Mouse (Mus musculus): ENCODE results near the gene Slc4a2. TPM values are rescaled to one million over a fixed set of nuclear protein-coding genes. Genes with fewer than 3 reads are reported as not detected.

Slc4a2 gene
- total and polyA plus RNA-seq, 2 experiments from 2014 or later, result 11.8 to 35.7 TPM

DNA sequence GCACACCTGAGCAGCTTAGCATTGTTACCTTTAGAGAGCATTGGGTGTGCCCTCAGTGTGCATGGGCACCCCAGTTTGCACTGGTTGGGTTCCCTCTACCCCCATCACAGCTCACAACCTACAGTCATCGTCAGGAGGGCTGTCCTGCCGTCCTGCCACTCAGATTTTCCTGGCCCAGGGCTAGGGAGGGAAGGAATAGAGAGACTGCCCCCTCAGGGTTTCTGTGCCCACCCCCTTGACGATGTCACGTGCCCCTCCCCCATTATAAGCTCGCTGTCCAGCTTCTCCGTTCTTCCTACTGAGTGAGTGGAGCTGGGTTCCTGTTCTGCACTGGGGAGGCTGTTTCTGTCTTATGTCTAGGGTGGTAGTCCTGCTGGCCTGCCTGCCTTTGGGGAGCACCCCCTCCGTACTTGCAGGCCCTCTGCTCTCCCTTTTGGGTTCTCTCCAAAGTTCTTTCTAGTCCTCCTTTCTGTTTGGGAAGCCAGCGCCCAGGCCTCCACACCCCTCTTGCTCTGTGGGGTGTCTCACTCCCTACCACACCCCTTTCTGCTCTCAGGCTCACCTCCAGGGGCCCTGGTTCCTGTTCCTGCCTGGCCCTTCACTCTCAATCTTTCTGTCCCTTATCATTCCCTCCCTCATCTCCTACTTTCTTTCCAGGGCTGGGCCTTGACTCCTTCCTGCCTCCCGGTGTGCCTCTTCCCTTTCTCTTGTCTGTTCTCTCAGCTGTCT, 3.1 kb downstream of the Slc4a2 start:
- no peak overlapping the region for H3K27ac ChIP-seq (ENCODE audit: low read depth, low read length)
- H3K36me3 ChIP-seq (ENCODE audit: insufficient read depth, low read length), result peaks cover 19% of the 10 kb centered on the region
- H3K4me1 ChIP-seq (ENCODE audit: insufficient read depth, low read length), result peaks cover 16% of the 10 kb centered on the region; the same call in 1 of the 2 replicates
- no peaks in the 10 kb centered on the region for H3K9me3 ChIP-seq (ENCODE audit: low read length)
- peak overlapping the region; percentile 94; the same call in 1 of the 2 replicates for H3K4me2 ChIP-seq (ENCODE audit: low read depth, low read length, poor library complexity, severe bottlenecking)
- H3K27me3 ChIP-seq (ENCODE audit: insufficient read depth, low read length), result no peaks in the 10 kb centered on the region
- TF ChIP-seq CTCF (IDR thresholded peaks at IDR 0.05), result no peak
- peak overlapping the region; percentile 59; the same call in 1 of the 2 replicates for H3K4me3 ChIP-seq (ENCODE audit: low read depth, low read length)
- DNase-seq (ENCODE audit: low spot score), result no peak
- no peak for ATAC-seq (ENCODE audit: low FRiP score)
- H3K9ac ChIP-seq (replicated peaks; ENCODE audit: low read length, poor library complexity, severe bottlenecking), result no peak overlapping the region
- 12% methylated on average over 9 of the region's 9 CpGs for WGBS

DNA sequence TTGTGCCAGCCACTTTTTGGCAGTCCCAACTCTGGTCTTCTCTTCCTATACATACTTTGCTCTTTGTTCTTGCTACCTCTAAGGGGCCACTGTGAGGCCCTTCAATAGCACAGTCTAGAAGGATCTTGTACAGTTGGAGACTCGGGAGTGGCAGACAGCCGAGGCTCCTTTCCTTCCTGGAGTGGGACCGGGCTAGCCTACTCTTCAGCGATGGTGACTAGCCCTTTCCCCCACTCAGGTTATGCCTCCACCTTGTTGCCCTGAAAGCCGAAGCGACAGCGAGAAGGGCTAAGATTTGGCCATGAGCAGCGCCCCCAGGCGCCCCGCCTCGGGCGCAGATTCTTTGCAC, 3.6 kb downstream of the Slc4a2 start:
- no peak overlapping the region for H3K9ac ChIP-seq (replicated peaks; ENCODE audit: low read length, poor library complexity, severe bottlenecking)
- TF ChIP-seq CTCF (IDR thresholded peaks at IDR 0.05), result no peak
- peaks cover 23% of the 10 kb centered on the region for H3K36me3 ChIP-seq (ENCODE audit: insufficient read depth, low read length)
- 25% methylated on average over 12 of the region's 12 CpGs for WGBS
- no peaks in the 10 kb centered on the region for H3K9me3 ChIP-seq (ENCODE audit: low read length)
- ATAC-seq (ENCODE audit: low FRiP score), result no peak
- no peaks in the 10 kb centered on the region for H3K27me3 ChIP-seq (ENCODE audit: insufficient read depth, low read length)
- peaks cover 16% of the 10 kb centered on the region; the same call in 1 of the 2 replicates for H3K4me1 ChIP-seq (ENCODE audit: insufficient read depth, low read length)
- no peak overlapping the region for H3K4me3 ChIP-seq (ENCODE audit: low read depth, low read length)
- no peak overlapping the region for H3K4me2 ChIP-seq (ENCODE audit: low read depth, low read length, poor library complexity, severe bottlenecking)
- H3K27ac ChIP-seq (ENCODE audit: low read depth, low read length), result no peak overlapping the region
- no peak for DNase-seq (ENCODE audit: low spot score)

DNA sequence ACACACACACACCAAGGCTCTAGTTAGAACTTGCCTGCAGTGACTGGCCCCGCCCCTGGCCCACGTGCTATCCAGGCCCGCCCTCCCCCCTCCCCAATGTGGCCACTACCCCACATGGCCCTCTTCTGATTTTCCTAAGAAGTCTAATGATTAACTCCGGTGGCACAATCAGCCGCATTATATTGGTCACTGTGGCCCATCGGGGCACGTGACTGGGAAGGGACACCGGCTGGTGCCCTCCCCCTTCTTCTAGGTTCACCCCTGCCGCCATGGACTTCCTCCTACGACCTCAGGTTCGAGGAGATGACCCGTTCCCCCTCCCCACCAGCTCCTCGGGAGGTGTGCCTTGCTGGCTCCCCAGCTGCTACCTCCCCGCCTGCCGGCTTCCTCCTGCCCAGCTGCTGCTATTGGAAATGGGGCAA, 4.4 kb downstream of the Slc4a2 start:
- ATAC-seq (ENCODE audit: low FRiP score) (no peak), DNase-seq (ENCODE audit: low spot score) (no peak)
- peaks cover 10% of the 10 kb centered on the region; the same call in 1 of the 2 replicates for H3K4me1 ChIP-seq (ENCODE audit: insufficient read depth, low read length)
- H3K4me3 ChIP-seq (ENCODE audit: low read depth, low read length), result no peak overlapping the region
- TF ChIP-seq CTCF (IDR thresholded peaks at IDR 0.05), result no peak
- no peak overlapping the region for H3K27ac ChIP-seq (ENCODE audit: low read depth, low read length)
- no peak overlapping the region for H3K4me2 ChIP-seq (ENCODE audit: low read depth, low read length, poor library complexity, severe bottlenecking)
- no peaks in the 10 kb centered on the region for H3K9me3 ChIP-seq (ENCODE audit: low read length)
- H3K9ac ChIP-seq (replicated peaks; ENCODE audit: low read length, poor library complexity, severe bottlenecking), result no peak overlapping the region
- H3K36me3 ChIP-seq (ENCODE audit: insufficient read depth, low read length), result peaks cover 29% of the 10 kb centered on the region
- H3K27me3 ChIP-seq (ENCODE audit: insufficient read depth, low read length), result no peaks in the 10 kb centered on the region
- 11% methylated on average over 13 of the region's 15 CpGs for WGBS

DNA sequence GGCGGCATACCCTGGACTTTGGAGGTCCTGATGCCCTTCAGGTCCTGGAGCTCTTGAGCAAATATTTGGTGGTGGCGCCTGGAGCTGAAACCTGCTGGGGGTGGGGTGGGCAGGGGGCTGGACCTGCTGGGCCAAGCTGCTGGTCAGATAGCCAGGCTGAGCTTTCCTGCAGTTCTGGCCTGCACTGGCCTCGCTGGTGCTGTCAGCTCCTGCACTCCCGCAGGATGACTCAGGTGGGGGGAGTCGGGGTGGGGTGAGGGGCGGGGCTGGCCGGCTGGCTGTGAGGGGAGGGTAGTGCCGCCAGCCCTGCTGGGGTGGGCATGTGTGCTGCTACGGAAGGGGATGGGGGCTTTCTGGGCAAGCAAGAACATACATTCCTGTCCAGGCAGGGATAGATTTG, 5.0 kb downstream of the Slc4a2 start:
- H3K27ac ChIP-seq (ENCODE audit: low read depth, low read length), result no peak overlapping the region
- H3K4me1 ChIP-seq (ENCODE audit: insufficient read depth, low read length), result peaks cover 10% of the 10 kb centered on the region; the same call in 1 of the 2 replicates
- TF ChIP-seq CTCF (IDR thresholded peaks at IDR 0.05), result no peak
- H3K9ac ChIP-seq (replicated peaks; ENCODE audit: low read length, poor library complexity, severe bottlenecking), result no peak overlapping the region
- DNase-seq (ENCODE audit: low spot score) (no peak), ATAC-seq (ENCODE audit: low FRiP score) (no peak)
- peaks cover 29% of the 10 kb centered on the region for H3K36me3 ChIP-seq (ENCODE audit: insufficient read depth, low read length)
- H3K27me3 ChIP-seq (ENCODE audit: insufficient read depth, low read length), result no peaks in the 10 kb centered on the region
- no peaks in the 10 kb centered on the region for H3K9me3 ChIP-seq (ENCODE audit: low read length)
- no peak overlapping the region for H3K4me2 ChIP-seq (ENCODE audit: low read depth, low read length, poor library complexity, severe bottlenecking)
- WGBS, result 22% methylated on average over 9 of the region's 9 CpGs
- H3K4me3 ChIP-seq (ENCODE audit: low read depth, low read length), result no peak overlapping the region

DNA sequence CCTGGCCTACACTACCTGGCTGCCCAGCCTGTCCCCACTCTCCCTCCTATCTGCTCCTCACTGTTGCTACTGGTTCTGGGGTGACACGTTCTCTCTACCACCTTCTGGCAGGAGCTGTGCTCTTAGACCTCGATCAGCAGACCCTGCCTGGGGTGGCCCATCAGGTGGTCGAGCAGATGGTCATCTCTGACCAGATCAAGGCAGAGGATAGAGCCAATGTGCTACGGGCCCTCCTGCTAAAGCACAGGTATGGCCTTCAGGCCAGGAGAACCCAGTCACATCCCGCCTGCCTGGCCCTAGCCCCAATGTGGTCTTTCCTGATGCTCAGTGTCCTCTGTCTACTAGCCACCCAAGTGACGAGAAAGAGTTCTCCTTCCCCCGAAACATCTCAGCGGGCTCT, 10.4 kb downstream of the Slc4a2 start:
- Histone ChIP-seq H3K27me3 (ENCODE audit: insufficient read depth, low read length) (no peaks in the 10 kb centered on the region), H3K9ac (replicated peaks; ENCODE audit: low read length, poor library complexity, severe bottlenecking) (no peak overlapping the region), H3K9me3 (ENCODE audit: low read length) (no peaks in the 10 kb centered on the region), H3K4me3 (ENCODE audit: low read depth, low read length) (no peak overlapping the region), H3K4me1 (ENCODE audit: insufficient read depth, low read length) (no peaks in the 10 kb centered on the region), H3K27ac (ENCODE audit: low read depth, low read length) (no peak overlapping the region), H3K36me3 (ENCODE audit: insufficient read depth, low read length) (peaks cover 48% of the 10 kb centered on the region), H3K4me2 (ENCODE audit: low read depth, low read length, poor library complexity, severe bottlenecking) (no peak overlapping the region)
- no peak for DNase-seq (ENCODE audit: low spot score)
- TF ChIP-seq CTCF (IDR thresholded peaks at IDR 0.05), result no peak
- 94% methylated on average over 8 of the region's 8 CpGs for WGBS
- ATAC-seq (ENCODE audit: low FRiP score), result no peak

DNA sequence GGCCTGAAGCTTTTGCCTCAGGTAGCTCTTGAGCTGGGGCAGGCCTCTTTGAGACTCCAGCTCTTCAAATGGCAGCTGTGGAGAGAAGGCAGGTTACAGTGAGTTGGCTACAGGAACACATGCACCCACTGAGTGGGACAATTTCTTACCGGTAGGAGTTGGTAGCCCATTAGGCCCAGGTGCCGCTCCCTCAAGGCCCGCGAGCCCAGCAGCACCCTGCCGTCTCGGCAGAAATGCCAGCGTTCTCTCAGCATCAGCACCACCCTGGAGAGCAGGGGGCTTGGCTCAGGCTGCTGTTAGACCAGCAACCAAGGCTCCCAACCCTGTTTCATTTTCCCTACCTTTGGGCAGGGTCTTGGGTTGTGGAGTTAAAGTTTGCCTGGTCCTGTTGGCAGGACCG, 17.6 kb downstream of the Slc4a2 start:
- Histone ChIP-seq H3K36me3 (ENCODE audit: insufficient read depth, low read length) (peaks cover 32% of the 10 kb centered on the region), H3K9ac (replicated peaks; ENCODE audit: low read length, poor library complexity, severe bottlenecking) (no peak overlapping the region), H3K4me3 (ENCODE audit: low read depth, low read length) (no peak overlapping the region), H3K4me1 (ENCODE audit: insufficient read depth, low read length) (peaks cover 10% of the 10 kb centered on the region; the same call in 1 of the 2 replicates), H3K27me3 (ENCODE audit: insufficient read depth, low read length) (no peaks in the 10 kb centered on the region), H3K4me2 (ENCODE audit: low read depth, low read length, poor library complexity, severe bottlenecking) (no peak overlapping the region), H3K27ac (ENCODE audit: low read depth, low read length) (no peak overlapping the region), H3K9me3 (ENCODE audit: low read length) (no peaks in the 10 kb centered on the region)
- no peak for TF ChIP-seq CTCF (IDR thresholded peaks at IDR 0.05)
- no peak for ATAC-seq (ENCODE audit: low FRiP score)
- 88% methylated on average over 8 of the region's 8 CpGs for WGBS
- DNase-seq (ENCODE audit: low spot score), result no peak
